Mouse (Mus musculus): Measurements from ENCODE around the gene Grb2.

GRCm38 (mm10) chr11:115628465-115629101, 79.8 kb downstream of the Grb2 start:
- no peak for TF ChIP-seq POLR2A (IDR thresholded peaks at IDR 0.05; ENCODE audit: low read depth, low read length)
- TF ChIP-seq CTCF (conservative IDR thresholded peaks at IDR 0.05; ENCODE audit: insufficient read depth, insufficient read length, low read depth, low read length) = no peak
